Mouse (Mus musculus): Measurements from ENCODE around the gene 2610301B20Rik.

- TF ChIP-seq CTCF (IDR thresholded peaks at IDR 0.05 in 2 of 3, conservative IDR thresholded peaks at IDR 0.05 in 1 of 3; ENCODE audit: control insufficient read depth in 1 of 3, insufficient read depth in 1 of 3, low read depth in 2 of 3, low read length in 3 of 3, poor library complexity in 1 of 3, severe bottlenecking in 1 of 3) (no peak), CHD2 (IDR thresholded peaks at IDR 0.05; ENCODE audit: low read length) (no peak), ZC3H11A (IDR thresholded peaks at IDR 0.05; ENCODE audit: low read depth, low read length) (no peak), ZNF384 (IDR thresholded peaks at IDR 0.05; ENCODE audit: low read depth, low read length) (no peak), POLR2A (IDR thresholded peaks at IDR 0.05; ENCODE audit: control insufficient read depth in 1 of 2, insufficient read depth in 1 of 2, low read depth in 1 of 2, low read length in 2 of 2, poor library complexity in 1 of 2) (no peak), ETS1 (IDR thresholded peaks at IDR 0.05; ENCODE audit: low read depth, low read length) (no peak), POLR2AphosphoS5 (IDR thresholded peaks at IDR 0.05; ENCODE audit: borderline replicate concordance, low read depth, low read length) (no peak), SIN3A (IDR thresholded peaks at IDR 0.05; ENCODE audit: low read length) (no peak), GATA1 (IDR thresholded peaks at IDR 0.05; ENCODE audit: low read depth, low read length) (no peak), EP300 (IDR thresholded peaks at IDR 0.05; ENCODE audit: low read depth in 1 of 2, low read length in 2 of 2) (no peak), TAL1 (IDR thresholded peaks at IDR 0.05; ENCODE audit: low read length) (no peak), MEF2A (IDR thresholded peaks at IDR 0.05; ENCODE audit: extremely low read depth, insufficient replicate concordance, low read depth, low read length, poor library complexity, severe bottlenecking) (no peak)
Measured at GRCm38 (mm10) chr4:10877057-10877456, 2.8 kb downstream of the 2610301B20Rik start.
